Mouse (Mus musculus) brain, embryonic 14.5 days (tissue): Measurements from ENCODE around the gene Knstrn.

Experiments used
- CTCF ChIP-seq: fragments of 200-500 bp; IDR thresholded peaks from 2 replicates; pipeline ENCODE4 v1.5.1; 2012; ENCODE audit warnings: inconsistent platforms, mild to moderate bottlenecking, moderate library complexity, borderline replicate concordance; ENCODE audit not compliant: insufficient read depth, insufficient read length; ENCODE audit errors: extremely low read depth
- POLR2A ChIP-seq: fragments of 200-500 bp; IDR thresholded peaks from 2 replicates; pipeline ENCODE4 v1.6.1; 2012; ENCODE audit warnings: mild to moderate bottlenecking, inconsistent platforms, borderline replicate concordance; ENCODE audit not compliant: poor library complexity, insufficient read depth, insufficient read length, severe bottlenecking; ENCODE audit errors: extremely low read depth

DNA sequence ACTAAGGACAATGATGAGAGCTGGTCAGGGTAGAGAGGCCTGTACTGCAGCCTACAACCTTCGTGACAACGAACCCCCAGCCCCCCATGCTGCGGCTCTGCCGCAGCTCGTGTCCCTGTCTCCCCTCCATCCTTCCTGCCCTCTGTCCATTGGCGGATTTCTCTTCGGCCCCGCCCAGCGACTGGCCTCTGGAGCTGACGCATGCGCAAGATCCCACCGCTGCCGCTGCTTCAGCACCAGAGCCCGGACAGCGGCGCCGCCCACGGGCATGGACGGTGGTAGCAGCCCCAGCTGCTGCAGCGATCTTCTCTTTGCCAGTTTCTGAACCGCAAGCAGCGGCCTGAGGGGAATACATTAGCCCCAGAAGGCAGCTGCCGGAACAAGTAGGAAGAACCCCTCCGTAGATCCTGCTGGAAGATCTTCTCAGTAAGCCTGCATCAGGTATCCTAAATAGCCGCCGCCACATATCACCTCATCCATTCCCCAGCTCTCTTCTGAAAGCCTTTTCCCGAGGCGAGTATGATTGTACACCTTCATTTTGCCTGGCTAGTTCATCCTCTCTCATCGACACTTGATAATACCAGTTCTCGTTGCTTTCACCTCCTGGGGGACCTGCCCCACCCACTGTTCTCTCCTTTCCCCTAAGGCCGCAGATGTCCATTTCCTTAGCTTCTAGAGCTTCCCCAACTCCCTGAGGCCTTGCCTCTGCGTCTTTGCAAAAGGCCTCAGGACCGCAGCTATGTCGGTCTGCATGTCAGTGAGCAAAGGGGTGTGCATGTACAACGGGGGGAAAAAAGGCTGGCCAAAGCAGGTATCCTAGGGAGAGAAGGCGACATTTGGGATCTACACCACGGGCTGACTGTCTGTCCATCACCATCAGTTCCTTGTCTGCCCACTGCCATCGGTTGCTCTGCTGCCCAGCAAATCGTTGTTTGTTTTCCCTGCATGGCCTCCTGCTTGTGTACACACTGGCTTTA, 34.0 kb upstream of the Knstrn start, which contains the start of gene Disp2:
- TF ChIP-seq CTCF (peak; percentile 29; the same call in 1 of the 2 replicates), POLR2A (peak; percentile 53; the same call in 1 of the 2 replicates)
